Mouse (Mus musculus) inflammation-experienced regulatory T-cells, adult 6 months (primary cell): ENCODE data around the gene Neurod2. TPM values are rescaled to one million over a fixed set of nuclear protein-coding genes. Genes with fewer than 3 reads are reported as not detected.

Experiments
- ATAC-seq: one replicate; pipeline ENCODE4 v1.8.0; 2017
- polyA plus RNA-seq, 3 experiments: library from polyadenylated mRNA; unstranded; fragments of 100-300 nt; shearing (Covaris generic); gene quantifications; one replicate each; pipeline ENCODE4 v1.2.1; 2017

Gene Neurod2
- polyA plus RNA-seq, 3 experiments from 2014 or later, result not detected

- no peak for ATAC-seq
Measured at GRCm38 (mm10) chr11:98313790-98314323, 15.6 kb downstream of the Neurod2 start.

DNA sequence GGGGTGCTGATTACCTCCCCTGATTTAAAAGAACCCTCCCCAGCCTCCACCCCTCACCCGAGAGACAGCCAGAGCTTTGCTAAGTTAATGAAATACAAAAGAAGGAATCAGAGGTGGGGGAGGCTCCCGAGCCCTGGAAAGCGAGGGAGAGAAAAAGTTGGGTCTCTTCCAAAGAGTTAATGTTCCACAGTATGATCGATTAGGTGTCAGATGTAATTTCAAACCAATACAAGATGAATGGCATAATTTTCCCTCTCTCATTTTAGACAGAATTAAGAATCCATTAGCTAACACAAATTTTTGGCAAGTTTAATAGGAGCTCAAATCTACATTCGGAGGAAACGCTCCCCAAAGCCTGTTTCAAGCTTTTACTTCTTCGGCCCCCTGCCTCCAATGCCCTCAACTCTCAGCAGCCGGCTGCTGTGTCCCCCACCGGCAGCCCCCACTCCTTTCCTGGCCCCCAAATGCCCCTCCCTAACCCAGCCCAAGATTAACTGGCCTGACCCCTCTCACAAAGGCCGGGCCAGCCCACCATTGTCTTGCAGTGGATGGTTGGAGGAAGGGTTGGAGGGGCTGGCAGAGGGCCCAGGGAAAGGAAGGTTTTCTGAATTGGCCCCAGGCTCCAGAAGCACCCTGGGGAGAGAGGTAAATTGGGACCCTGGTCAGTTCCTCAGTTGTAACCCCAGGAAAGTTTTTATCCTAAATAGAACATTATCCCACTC is 30.8 kb downstream of the Neurod2 start:
- ATAC-seq, result no peak

- ATAC-seq, result no peak
Measured at GRCm38 (mm10) chr11:98297778-98298177, 31.7 kb downstream of the Neurod2 start.

DNA sequence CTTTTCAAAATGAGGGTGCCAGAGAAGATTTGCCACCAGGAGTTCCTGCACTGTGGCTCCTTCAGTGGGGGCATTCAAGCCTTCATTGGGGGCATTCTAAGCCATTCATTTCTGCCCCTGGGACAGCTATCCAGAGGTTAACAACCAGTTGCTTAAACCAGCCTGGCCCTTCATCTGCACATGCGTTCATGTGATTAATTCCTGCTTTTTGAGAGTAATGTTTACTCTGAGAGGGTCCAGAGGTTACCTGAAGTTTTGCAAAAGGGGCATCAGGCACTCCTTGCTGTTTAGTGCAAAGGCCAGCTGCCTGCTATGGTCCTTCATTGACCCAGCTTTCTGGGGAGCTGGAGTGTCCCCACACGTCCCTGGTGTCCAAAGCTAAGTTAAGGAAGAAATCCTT is 32.5 kb downstream of the Neurod2 start:
- no peak for ATAC-seq

DNA sequence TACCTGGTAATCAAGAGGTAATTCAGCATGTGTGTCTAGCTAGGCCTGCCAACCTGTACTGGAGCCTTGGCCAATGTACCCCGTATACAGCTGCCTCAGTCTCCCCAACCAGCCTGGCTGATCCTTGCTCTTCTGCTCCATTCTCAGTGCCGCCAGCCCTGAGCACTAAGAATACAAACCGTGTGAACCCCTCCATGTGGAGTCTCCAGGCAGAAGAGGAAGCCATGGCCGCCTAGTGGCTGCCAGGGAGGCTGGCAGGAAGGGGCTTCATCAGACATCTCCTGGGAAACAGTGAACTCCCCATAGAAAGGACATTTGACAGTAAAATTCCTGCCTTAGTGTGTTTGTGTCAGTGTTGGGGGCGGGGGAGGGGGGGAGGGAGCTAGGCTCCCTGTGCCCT is 33.2 kb downstream of the Neurod2 start:
- no peak for ATAC-seq

- ATAC-seq, result no peak
Measured at GRCm38 (mm10) chr11:98295013-98295585, 34.3 kb downstream of the Neurod2 start.

DNA sequence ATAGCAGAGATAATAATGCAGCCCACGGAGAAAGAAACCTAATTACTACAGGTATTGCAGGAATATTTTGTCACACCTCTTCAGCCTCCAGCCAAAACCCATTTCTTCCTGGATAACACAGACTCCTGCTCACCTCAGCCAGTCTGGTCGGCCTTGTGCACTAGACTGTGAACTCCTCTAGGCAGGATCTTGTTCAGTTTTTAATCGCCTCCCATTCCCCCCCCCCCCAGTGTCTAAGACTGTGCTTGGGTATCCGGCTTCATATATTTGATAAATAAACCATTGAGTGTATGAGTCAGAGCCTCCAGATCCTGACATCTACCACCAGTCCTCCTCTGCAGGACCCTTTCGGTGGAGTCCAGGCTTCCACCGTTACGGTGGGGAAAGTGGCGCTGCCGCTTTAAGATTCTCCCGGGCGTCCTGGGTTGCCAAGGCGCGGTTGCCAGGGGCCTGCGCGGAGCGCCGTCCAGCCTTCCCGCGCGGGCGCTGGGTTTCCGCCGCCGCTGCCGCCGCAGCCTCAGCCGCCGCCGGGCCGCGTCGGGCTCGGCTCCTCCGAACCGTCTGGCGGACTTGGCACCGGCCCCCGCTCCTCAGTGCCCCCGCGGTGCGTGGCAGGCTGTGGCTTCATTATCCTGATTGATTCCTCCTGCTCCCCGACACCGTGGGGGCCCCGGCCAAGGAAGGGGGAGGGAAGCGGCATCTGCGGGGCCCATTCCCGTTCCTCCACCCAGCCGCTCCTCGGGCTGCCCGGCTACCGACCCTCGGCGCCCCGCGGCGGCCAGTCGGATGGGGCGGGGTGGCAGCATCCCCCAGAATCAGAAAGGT is 35.0 kb downstream of the Neurod2 start:
- ATAC-seq, result peak; percentile 46

- ATAC-seq, result no peak
Measured at GRCm38 (mm10) chr11:98293070-98293469, 36.4 kb downstream of the Neurod2 start.

GRCm38 (mm10) chr11:98290906-98291305 is 38.5 kb downstream of the Neurod2 start:
- no peak for ATAC-seq

DNA sequence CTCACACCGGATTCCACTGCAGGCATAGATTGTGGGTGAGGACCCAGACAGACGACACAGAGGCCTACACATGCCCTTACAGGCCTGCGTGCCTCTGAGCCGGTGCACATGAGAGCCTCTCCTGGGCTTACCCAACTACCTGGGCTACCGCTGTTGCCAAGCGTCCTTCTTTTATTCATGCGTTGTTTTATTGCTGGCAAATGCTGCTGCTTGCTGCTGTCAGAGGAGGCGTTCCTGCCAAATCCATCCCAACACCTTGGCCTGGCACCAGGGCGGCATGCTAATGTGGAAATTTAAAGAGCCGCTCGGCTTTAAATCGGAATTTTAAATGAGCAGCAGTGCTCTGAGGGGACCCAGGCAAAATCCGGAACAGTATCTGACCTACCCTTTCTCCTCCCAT is 39.6 kb downstream of the Neurod2 start:
- ATAC-seq, result no peak

- no peak for ATAC-seq
Measured at GRCm38 (mm10) chr11:98287961-98288360, 41.5 kb downstream of the Neurod2 start.

DNA sequence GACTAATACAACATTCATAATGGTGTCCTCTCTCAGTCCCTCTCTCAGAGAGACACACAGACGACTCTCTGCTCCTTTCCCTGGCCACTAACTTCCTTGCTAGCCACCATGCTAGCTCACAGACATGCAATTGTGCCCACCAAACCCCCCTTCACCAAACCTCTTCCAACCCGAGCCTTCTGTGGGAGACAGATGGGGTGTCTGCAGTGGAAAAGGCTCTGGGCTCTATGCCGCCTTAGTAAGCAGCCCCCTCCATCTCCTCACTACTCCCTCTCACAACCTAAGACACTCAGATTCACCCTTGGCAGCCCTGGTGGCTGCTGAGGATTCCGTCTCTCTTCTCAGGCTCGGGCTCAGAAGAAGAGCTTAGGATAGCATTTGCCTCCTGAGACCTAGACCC is 41.9 kb downstream of the Neurod2 start:
- ATAC-seq, result no peak

- no peak for ATAC-seq
Measured at GRCm38 (mm10) chr11:98285368-98285767, 44.1 kb downstream of the Neurod2 start.

DNA sequence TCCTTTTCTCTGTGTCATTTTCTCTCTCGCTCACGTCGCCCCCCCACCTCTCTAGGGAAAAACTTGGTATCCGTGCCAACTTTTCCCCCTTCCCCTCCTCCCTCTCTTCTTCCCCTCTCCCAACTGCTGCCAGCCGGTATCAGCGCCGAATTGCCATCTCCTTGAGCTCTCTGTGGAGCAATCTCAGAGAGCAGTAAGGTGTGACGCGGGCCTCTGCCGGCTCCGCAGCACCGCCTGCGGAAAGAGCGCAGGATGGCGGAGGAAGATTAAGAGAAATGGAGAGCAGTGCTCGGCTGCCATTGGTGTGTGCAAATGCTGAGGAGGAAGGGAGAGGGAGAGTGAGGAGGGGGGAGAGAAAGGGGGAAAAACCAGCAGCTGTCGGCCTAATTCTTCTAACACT is 45.2 kb downstream of the Neurod2 start:
- no peak for ATAC-seq

GRCm38 (mm10) chr11:98283740-98284139 is 45.7 kb downstream of the Neurod2 start:
- no peak for ATAC-seq

Other genes starting within 250 kb of the Neurod2 start
- 1 to 10 TPM; 3.5 to 7.2 (median 7.2) TPM for gene Fbxl20, start 179.2 kb downstream of the Neurod2 start, polyA plus RNA-seq
- 100 to 1,000 TPM in 1 of 3 experiments, 10 to 100 TPM in 2; 47.0 to 108 (median 55.5) TPM for gene Med1, start 136.4 kb downstream of the Neurod2 start, polyA plus RNA-seq
- gene Cdk12, start 126.6 kb downstream of the Neurod2 start, polyA plus RNA-seq, result 10 to 100 TPM; 17.0 to 29.1 (median 28.8) TPM
- not detected for gene Ppp1r1b, start 18.8 kb upstream of the Neurod2 start, polyA plus RNA-seq
- 10 to 100 TPM; 38.5 to 42.1 (median 40.3) TPM for gene Stard3, start 28.7 kb upstream of the Neurod2 start, polyA plus RNA-seq
- not detected for gene Tcap, start 54.2 kb upstream of the Neurod2 start, polyA plus RNA-seq
- not detected for gene Pnmt, start 56.8 kb upstream of the Neurod2 start, polyA plus RNA-seq
- gene Pgap3, start 70.8 kb upstream of the Neurod2 start, polyA plus RNA-seq, result 1 to 10 TPM; 7.0 to 8.2 (median 7.2) TPM
- under 1 TPM in 2 of 3 experiments, not detected in 1; 0.13 to 0.68 TPM for gene Erbb2, start 82.8 kb upstream of the Neurod2 start, polyA plus RNA-seq
- gene Mien1, start 109.3 kb upstream of the Neurod2 start, polyA plus RNA-seq, result 100 to 1,000 TPM; 148 to 198 (median 167) TPM
- 1 to 10 TPM; 1.2 to 3.1 (median 2.1) TPM for gene Grb7, start 116.7 kb upstream of the Neurod2 start, polyA plus RNA-seq
- gene Ikzf3, start 216.4 kb upstream of the Neurod2 start, polyA plus RNA-seq, result 100 to 1,000 TPM in 1 of 3 experiments, 10 to 100 TPM in 2; 75.8 to 102 (median 78.8) TPM
- 1 to 10 TPM; 3.4 to 5.0 (median 4.3) TPM for gene Zpbp2, start 221.4 kb upstream of the Neurod2 start, polyA plus RNA-seq